Mouse (Mus musculus): ENCODE results near the gene Cplx2.

The Cplx2 gene

GRCm38 (mm10) chr13:54364686-54365085 lies 6.5 kb upstream of the Cplx2 start:
- in situ Hi-C loops (cut with MboI; ENCODE audit: unreplicated experiment in 2 of 2), result loop anchor here (5.0 kb wide), 6 partner anchors 42 to 252 kb away; no protein-coding TSS in a partner anchor

- in situ Hi-C loops (cut with MboI; ENCODE audit: unreplicated experiment in 2 of 2), result loop anchor here (5.0 kb wide), 6 partner anchors 45 to 255 kb away; no protein-coding TSS in a partner anchor
These were observed 3.4 kb upstream of the Cplx2 start for GRCm38 (mm10) chr13:54367758-54368157.

- in situ Hi-C loops (cut with MboI; ENCODE audit: unreplicated experiment in 2 of 2), result loop anchor here (5.0 kb wide), 6 partner anchors 46 to 256 kb away; no protein-coding TSS in a partner anchor
These were observed 3.0 kb upstream of the Cplx2 start for GRCm38 (mm10) chr13:54368181-54368580.

- in situ Hi-C loops (cut with MboI; ENCODE audit: unreplicated experiment in 2 of 2), result loop anchor here in 1 of 2 experiments (5.0 to 10.0 kb wide), 2 partner anchors 56 to 253 kb away; partner anchors contain the start of gene Faf2
These were observed 510 bp downstream of the Cplx2 start for GRCm38 (mm10) chr13:54371387-54372330.

- in situ Hi-C loops (cut with MboI; ENCODE audit: unreplicated experiment in 2 of 2), result loop anchor here in 1 of 2 experiments (5.0 to 10.0 kb wide), 2 partner anchors 55 to 252 kb away; partner anchors contain the start of gene Faf2
These were observed 1.5 kb downstream of the Cplx2 start for GRCm38 (mm10) chr13:54372665-54373064.

GRCm38 (mm10) chr13:54374106-54374706 lies 3.1 kb downstream of the Cplx2 start:
- in situ Hi-C loops (cut with MboI; ENCODE audit: unreplicated experiment in 2 of 2), result loop anchor here in 1 of 2 experiments (5.0 to 10.0 kb wide), 2 partner anchors 53 to 251 kb away; partner anchors contain the start of gene Faf2

- in situ Hi-C loops (cut with MboI; ENCODE audit: unreplicated experiment in 2 of 2), result loop anchor here in 1 of 2 experiments (10.0 kb wide), 1 partner anchor 249 kb away; the partner anchor contains the start of gene Faf2
These were observed 4.6 kb downstream of the Cplx2 start for GRCm38 (mm10) chr13:54375497-54376495.

GRCm38 (mm10) chr13:54376736-54377135 lies 5.6 kb downstream of the Cplx2 start:
- in situ Hi-C loops (cut with MboI; ENCODE audit: unreplicated experiment in 2 of 2), result loop anchor here in 1 of 2 experiments (10.0 kb wide), 1 partner anchor 248 kb away; the partner anchor contains the start of gene Faf2

GRCm38 (mm10) chr13:54378051-54378450 lies 6.9 kb downstream of the Cplx2 start:
- in situ Hi-C loops (cut with MboI; ENCODE audit: unreplicated experiment in 2 of 2), result loop anchor here in 1 of 2 experiments (10.0 kb wide), 1 partner anchor 247 kb away; the partner anchor contains the start of gene Faf2

GRCm38 (mm10) chr13:54380421-54380820 lies 9.3 kb downstream of the Cplx2 start:
- in situ Hi-C loops (cut with MboI; ENCODE audit: unreplicated experiment in 2 of 2), result no loop called here

GRCm38 (mm10) chr13:54381396-54381795 lies 10.2 kb downstream of the Cplx2 start:
- in situ Hi-C loops (cut with MboI; ENCODE audit: unreplicated experiment in 2 of 2), result no loop called here

GRCm38 (mm10) chr13:54383531-54383930 lies 12.4 kb downstream of the Cplx2 start:
- in situ Hi-C loops (cut with MboI; ENCODE audit: unreplicated experiment in 2 of 2), result no loop called here

- in situ Hi-C loops (cut with MboI; ENCODE audit: unreplicated experiment in 2 of 2), result no loop called here
These were observed 13.4 kb downstream of the Cplx2 start for GRCm38 (mm10) chr13:54384518-54384917.

GRCm38 (mm10) chr13:54385008-54386004 lies 14.2 kb downstream of the Cplx2 start:
- in situ Hi-C loops (cut with MboI; ENCODE audit: unreplicated experiment in 2 of 2), result no loop called here

GRCm38 (mm10) chr13:54389971-54390564 lies 18.9 kb downstream of the Cplx2 start:
- in situ Hi-C loops (cut with MboI; ENCODE audit: unreplicated experiment in 2 of 2), result no loop called here

GRCm38 (mm10) chr13:54390565-54391013 lies 19.4 kb downstream of the Cplx2 start:
- in situ Hi-C loops (cut with MboI; ENCODE audit: unreplicated experiment in 2 of 2), result no loop called here

- in situ Hi-C loops (cut with MboI; ENCODE audit: unreplicated experiment in 2 of 2), result no loop called here
These were observed 20.2 kb downstream of the Cplx2 start for GRCm38 (mm10) chr13:54391313-54391712.

GRCm38 (mm10) chr13:54397069-54397468 lies 25.9 kb downstream of the Cplx2 start:
- in situ Hi-C loops (cut with MboI; ENCODE audit: unreplicated experiment in 2 of 2), result no loop called here
